Mouse (Mus musculus): ENCODE measurements at regions not wholly inside any gene's neighbourhood (a gene's known extent, or its start where the extent isn't known, plus 50 kb on each side); places are given as distances from the start of the nearest gene placed in this dataset.

GRCm38 (mm10) chr12:5997366-5997765 lies 621.9 kb upstream of the Klhl29 start:
- H3K4me2 ChIP-seq (ENCODE audit: low read depth, low read length, severe bottlenecking) = no peak overlapping the region
- no peak overlapping the region for H3K27ac ChIP-seq (ENCODE audit: low read depth, low read length)
- ATAC-seq (replicated peaks; ENCODE audit: low FRiP score) (no peak), DNase-seq (ENCODE audit: low spot score) (no peak)
- no peaks in the 10 kb centered on the region for H3K27me3 ChIP-seq (ENCODE audit: control insufficient read depth, insufficient read depth, low read length)
- H3K9me3 ChIP-seq (ENCODE audit: control insufficient read depth, low read length) = no peaks in the 10 kb centered on the region
- no peak overlapping the region for H3K4me3 ChIP-seq (ENCODE audit: low read depth, low read length)
- H3K4me1 ChIP-seq (replicated peaks; ENCODE audit: control insufficient read depth, insufficient read depth, low read length) = no peaks in the 10 kb centered on the region
- 92% methylated on average over 5 of the region's 5 CpGs for WGBS
- no peaks in the 10 kb centered on the region for H3K36me3 ChIP-seq (ENCODE audit: control insufficient read depth, insufficient read depth, low read length)
- no peak overlapping the region for H3K9ac ChIP-seq (ENCODE audit: low read length)

GRCm38 (mm10) chr12:5996672-5997071 lies 621.2 kb upstream of the Klhl29 start:
- 74% methylated on average over 6 of the region's 6 CpGs for WGBS
- ATAC-seq (replicated peaks; ENCODE audit: low FRiP score) = no peak
- H3K36me3 ChIP-seq (ENCODE audit: control insufficient read depth, insufficient read depth, low read length) = no peaks in the 10 kb centered on the region

GRCm38 (mm10) chr12:5983937-5984610 lies 608.6 kb upstream of the Klhl29 start:
- no peak overlapping the region for H3K27ac ChIP-seq (ENCODE audit: low read depth, low read length)
- no peak overlapping the region for H3K9ac ChIP-seq (ENCODE audit: low read length)
- no peak overlapping the region for H3K4me3 ChIP-seq (ENCODE audit: low read depth, low read length)
- DNase-seq (ENCODE audit: low spot score) = no peak
- no peak overlapping the region for H3K4me2 ChIP-seq (ENCODE audit: low read depth, low read length, severe bottlenecking)
- no peaks in the 10 kb centered on the region for H3K9me3 ChIP-seq (ENCODE audit: control insufficient read depth, low read length)
- no peaks in the 10 kb centered on the region for H3K4me1 ChIP-seq (replicated peaks; ENCODE audit: control insufficient read depth, insufficient read depth, low read length)
- H3K27me3 ChIP-seq (ENCODE audit: control insufficient read depth, insufficient read depth, low read length) = no peaks in the 10 kb centered on the region
- H3K36me3 ChIP-seq (ENCODE audit: control insufficient read depth, insufficient read depth, low read length) = no peaks in the 10 kb centered on the region
- ATAC-seq (replicated peaks; ENCODE audit: low FRiP score) = no peak
- 65% methylated on average over 13 of the region's 13 CpGs for WGBS

More at GRCm38 (mm10) chr12:5996672-5997071, 621.2 kb upstream of the Klhl29 start:
- Histone ChIP-seq H3K9ac (ENCODE audit: low read length) (no peak overlapping the region), H3K27ac (ENCODE audit: low read depth, low read length) (no peak overlapping the region), H3K9me3 (ENCODE audit: control insufficient read depth, low read length) (no peaks in the 10 kb centered on the region), H3K4me2 (ENCODE audit: low read depth, low read length, severe bottlenecking) (no peak overlapping the region), H3K4me3 (ENCODE audit: low read depth, low read length) (no peak overlapping the region), H3K4me1 (replicated peaks; ENCODE audit: control insufficient read depth, insufficient read depth, low read length) (no peaks in the 10 kb centered on the region), H3K27me3 (ENCODE audit: control insufficient read depth, insufficient read depth, low read length) (no peaks in the 10 kb centered on the region)
- DNase-seq (ENCODE audit: low spot score) = no peak

- no peak overlapping the region for H3K4me2 ChIP-seq (ENCODE audit: low read depth, low read length, severe bottlenecking)
- WGBS = 71% methylated on average over 1 of the region's 1 CpGs
- no peaks in the 10 kb centered on the region for H3K4me1 ChIP-seq (replicated peaks; ENCODE audit: control insufficient read depth, insufficient read depth, low read length)
- no peaks in the 10 kb centered on the region for H3K9me3 ChIP-seq (ENCODE audit: control insufficient read depth, low read length)
- ATAC-seq (replicated peaks; ENCODE audit: low FRiP score) (no peak), DNase-seq (ENCODE audit: low spot score) (no peak)
- no peak overlapping the region for H3K9ac ChIP-seq (ENCODE audit: low read length)
- no peaks in the 10 kb centered on the region for H3K36me3 ChIP-seq (ENCODE audit: control insufficient read depth, insufficient read depth, low read length)
- H3K27ac ChIP-seq (ENCODE audit: low read depth, low read length) = no peak overlapping the region
- H3K4me3 ChIP-seq (ENCODE audit: low read depth, low read length) = no peak overlapping the region
- H3K27me3 ChIP-seq (ENCODE audit: control insufficient read depth, insufficient read depth, low read length) = no peaks in the 10 kb centered on the region
These were observed 606.6 kb upstream of the Klhl29 start for GRCm38 (mm10) chr12:5982096-5982495.

GRCm38 (mm10) chr12:5975926-5976325 lies 600.4 kb upstream of the Klhl29 start:
- 95% methylated on average over 4 of the region's 4 CpGs for WGBS
- no peaks in the 10 kb centered on the region for H3K27me3 ChIP-seq (ENCODE audit: control insufficient read depth, insufficient read depth, low read length)
- H3K4me3 ChIP-seq (ENCODE audit: low read depth, low read length) = no peak overlapping the region
- no peak for ATAC-seq (replicated peaks; ENCODE audit: low FRiP score)
- no peak for DNase-seq (ENCODE audit: low spot score)
- H3K4me1 ChIP-seq (replicated peaks; ENCODE audit: control insufficient read depth, insufficient read depth, low read length) = no peaks in the 10 kb centered on the region
- H3K36me3 ChIP-seq (ENCODE audit: control insufficient read depth, insufficient read depth, low read length) = no peaks in the 10 kb centered on the region
- no peak overlapping the region for H3K27ac ChIP-seq (ENCODE audit: low read depth, low read length)
- no peak overlapping the region for H3K9ac ChIP-seq (ENCODE audit: low read length)
- no peak overlapping the region for H3K4me2 ChIP-seq (ENCODE audit: low read depth, low read length, severe bottlenecking)
- H3K9me3 ChIP-seq (ENCODE audit: control insufficient read depth, low read length) = no peaks in the 10 kb centered on the region

- ATAC-seq (replicated peaks; ENCODE audit: low FRiP score) (no peak), DNase-seq (ENCODE audit: low spot score) (no peak)
- no peak overlapping the region for H3K9ac ChIP-seq (ENCODE audit: low read length)
- H3K9me3 ChIP-seq (ENCODE audit: control insufficient read depth, low read length) = no peaks in the 10 kb centered on the region
- H3K27me3 ChIP-seq (ENCODE audit: control insufficient read depth, insufficient read depth, low read length) = no peaks in the 10 kb centered on the region
- no peak overlapping the region for H3K4me3 ChIP-seq (ENCODE audit: low read depth, low read length)
- no peaks in the 10 kb centered on the region for H3K36me3 ChIP-seq (ENCODE audit: control insufficient read depth, insufficient read depth, low read length)
- H3K4me1 ChIP-seq (replicated peaks; ENCODE audit: control insufficient read depth, insufficient read depth, low read length) = no peaks in the 10 kb centered on the region
- no peak overlapping the region for H3K27ac ChIP-seq (ENCODE audit: low read depth, low read length)
- H3K4me2 ChIP-seq (ENCODE audit: low read depth, low read length, severe bottlenecking) = no peak overlapping the region
- 91% methylated on average over 4 of the region's 4 CpGs for WGBS
These were observed 594.1 kb upstream of the Klhl29 start for GRCm38 (mm10) chr12:5969556-5969955.

GRCm38 (mm10) chr12:5956141-5956540 lies 580.7 kb upstream of the Klhl29 start:
- DNase-seq (ENCODE audit: low spot score) (no peak), ATAC-seq (replicated peaks; ENCODE audit: low FRiP score) (no peak)
- WGBS = 67% methylated on average over 2 of the region's 2 CpGs
- no peak overlapping the region for H3K27ac ChIP-seq (ENCODE audit: low read depth, low read length)
- H3K4me2 ChIP-seq (ENCODE audit: low read depth, low read length, severe bottlenecking) = no peak overlapping the region
- H3K4me1 ChIP-seq (replicated peaks; ENCODE audit: control insufficient read depth, insufficient read depth, low read length) = no peaks in the 10 kb centered on the region
- no peaks in the 10 kb centered on the region for H3K36me3 ChIP-seq (ENCODE audit: control insufficient read depth, insufficient read depth, low read length)
- no peak overlapping the region for H3K4me3 ChIP-seq (ENCODE audit: low read depth, low read length)
- no peaks in the 10 kb centered on the region for H3K9me3 ChIP-seq (ENCODE audit: control insufficient read depth, low read length)
- no peak overlapping the region for H3K9ac ChIP-seq (ENCODE audit: low read length)
- H3K27me3 ChIP-seq (ENCODE audit: control insufficient read depth, insufficient read depth, low read length) = no peaks in the 10 kb centered on the region

- H3K4me1 ChIP-seq (replicated peaks; ENCODE audit: control insufficient read depth, insufficient read depth, low read length) = no peaks in the 10 kb centered on the region
- no peaks in the 10 kb centered on the region for H3K36me3 ChIP-seq (ENCODE audit: control insufficient read depth, insufficient read depth, low read length)
- H3K4me3 ChIP-seq (ENCODE audit: low read depth, low read length) = no peak overlapping the region
- no peaks in the 10 kb centered on the region for H3K9me3 ChIP-seq (ENCODE audit: control insufficient read depth, low read length)
- DNase-seq (ENCODE audit: low spot score) = no peak
- no peak overlapping the region for H3K4me2 ChIP-seq (ENCODE audit: low read depth, low read length, severe bottlenecking)
- no peak for ATAC-seq (replicated peaks; ENCODE audit: low FRiP score)
- H3K9ac ChIP-seq (ENCODE audit: low read length) = no peak overlapping the region
- no peaks in the 10 kb centered on the region for H3K27me3 ChIP-seq (ENCODE audit: control insufficient read depth, insufficient read depth, low read length)
- no peak overlapping the region for H3K27ac ChIP-seq (ENCODE audit: low read depth, low read length)
- WGBS = 47% methylated on average over 5 of the region's 5 CpGs
These were observed 580.1 kb upstream of the Klhl29 start for GRCm38 (mm10) chr12:5955564-5955963.

- DNase-seq (ENCODE audit: low spot score) (no peak), ATAC-seq (replicated peaks; ENCODE audit: low FRiP score) (no peak)
- Histone ChIP-seq H3K36me3 (ENCODE audit: control insufficient read depth, insufficient read depth, low read length) (no peaks in the 10 kb centered on the region), H3K4me3 (ENCODE audit: low read depth, low read length) (no peak overlapping the region), H3K27ac (ENCODE audit: low read depth, low read length) (no peak overlapping the region), H3K9ac (ENCODE audit: low read length) (no peak overlapping the region), H3K4me1 (replicated peaks; ENCODE audit: control insufficient read depth, insufficient read depth, low read length) (no peaks in the 10 kb centered on the region), H3K27me3 (ENCODE audit: control insufficient read depth, insufficient read depth, low read length) (no peaks in the 10 kb centered on the region), H3K9me3 (ENCODE audit: control insufficient read depth, low read length) (no peaks in the 10 kb centered on the region), H3K4me2 (ENCODE audit: low read depth, low read length, severe bottlenecking) (no peak overlapping the region)
- 92% methylated on average over 11 of the region's 11 CpGs for WGBS
These were observed 568.0 kb upstream of the Klhl29 start for GRCm38 (mm10) chr12:5943346-5943925.
